Mouse (Mus musculus): ENCODE results near the gene Dnajb6.

DNA sequence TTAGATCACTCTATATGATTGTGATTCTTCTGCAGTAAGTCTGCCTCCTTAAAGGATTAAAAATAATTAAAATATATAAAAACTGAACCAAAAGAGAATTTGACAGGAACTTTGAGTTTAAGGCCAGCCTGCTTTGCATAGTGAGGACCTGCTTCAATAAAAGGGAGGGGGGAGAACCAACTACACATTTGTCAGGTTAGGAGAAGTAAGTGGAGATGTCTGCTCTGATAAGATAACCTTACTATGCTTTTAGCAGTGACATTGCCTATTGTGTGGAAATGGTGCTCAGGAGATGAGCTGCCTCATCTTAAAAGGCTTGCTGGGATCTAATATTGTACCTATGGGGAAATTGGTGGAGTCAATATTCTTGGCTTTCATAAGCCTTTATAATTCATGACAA, 17.4 kb downstream of the Dnajb6 start:
- TF ChIP-seq CTCF (IDR thresholded peaks at IDR 0.05; ENCODE audit: low read depth) (no peak), EP300 (optimal IDR thresholded peaks at IDR 0.05) (no peak)

Data from stomach, postnatal 0 days (tissue).